Mouse (Mus musculus): ENCODE data around the gene Grap.

GRCm38 (mm10) chr11:61648749-61649115 lies 4.3 kb upstream of the Grap start:
- TF ChIP-seq CTCF (IDR thresholded peaks at IDR 0.05; ENCODE audit: control insufficient read depth, insufficient read depth, insufficient read length) (no peak), FOSL1 (IDR thresholded peaks at IDR 0.05; ENCODE audit: insufficient read depth, low read length, poor library complexity, severe bottlenecking) (no peak), USF1 (IDR thresholded peaks at IDR 0.05; ENCODE audit: low read depth) (no peak), CEBPB (IDR thresholded peaks at IDR 0.05; ENCODE audit: low read depth) (no peak)
